Mouse (Mus musculus) liver, embryonic 14.5 days (tissue): ENCODE results near the gene Wdr46. TPM values are rescaled to one million over a fixed set of nuclear protein-coding genes. Genes with fewer than 3 reads are reported as not detected.

Source experiments
- ATAC-seq: fragments of 200-750 bp; cut with Nextera tagmentation; 2 replicates; pipeline ENCODE4 v1.8.0; 2017; ENCODE audit warnings: moderate number of reproducible peaks, mild to moderate bottlenecking, moderate library complexity; ENCODE audit not compliant: insufficient read depth
- DNase-seq, 3 experiments: peaks; one replicate each; pipeline ENCODE4 v3.0.0-alpha.2; 2012 to 2013; ENCODE audit warnings: low read depth in 3 of 3, low spot score in 3 of 3
- H3K27ac ChIP-seq: fragments of 300-500 bp; sonication (generic); 2 replicates; pipeline ENCODE4 v1.5.1; 2014; ENCODE audit warnings: moderate library complexity, mild to moderate bottlenecking, control low read depth, inconsistent platforms
- H3K27me3 ChIP-seq: fragments of 300-500 bp; sonication (generic); 2 replicates; pipeline ENCODE4 v1.6.1; 2014; ENCODE audit warnings: mild to moderate bottlenecking, low read length, moderate library complexity; ENCODE audit not compliant: control insufficient read depth, insufficient read depth
- H3K36me3 ChIP-seq: fragments of 300-500 bp; sonication (generic); replicated peaks from 2 replicates; pipeline ENCODE4 v1.6.1; 2014; ENCODE audit warnings: low read depth; ENCODE audit not compliant: control insufficient read depth, insufficient read depth
- H3K4me1 ChIP-seq, 2 experiments: fragments of 200-500 bp in 1 of 2; fragments of 300-500 bp in 1 of 2; sonication (generic) in 1 of 2; replicated peaks; 2 replicates each; pipeline ENCODE4 v1.6.1; 2012 to 2014; ENCODE audit warnings: antibody characterized with exemption in 1 of 2, inconsistent platforms in 1 of 2, low read length in 1 of 2; ENCODE audit not compliant: control insufficient read depth in 2 of 2, insufficient read depth in 2 of 2
- H3K4me2 ChIP-seq: fragments of 300-500 bp; sonication (generic); 2 replicates; pipeline ENCODE4 v1.6.1; 2014; ENCODE audit warnings: low read depth, mild to moderate bottlenecking, control low read depth, moderate library complexity
- H3K4me3 ChIP-seq, 2 experiments: fragments of 200-500 bp in 1 of 2; fragments of 300-500 bp in 1 of 2; sonication (generic) in 1 of 2; 2 replicates each; pipeline ENCODE4 v1.5.1; 2012 to 2014; ENCODE audit warnings: low read depth in 2 of 2, low read length in 2 of 2, mild to moderate bottlenecking in 2 of 2, control low read depth in 1 of 2, inconsistent platforms in 1 of 2, moderate library complexity in 1 of 2; ENCODE audit not compliant: insufficient read depth in 1 of 2
- H3K9ac ChIP-seq: fragments of 300-500 bp; sonication (generic); replicated peaks from 2 replicates; pipeline ENCODE4 v1.6.1; 2014; ENCODE audit warnings: mild to moderate bottlenecking, control low read depth, moderate library complexity
- H3K9me3 ChIP-seq: fragments of 300-500 bp; sonication (generic); 2 replicates; pipeline ENCODE4 v1.6.1; 2016; ENCODE audit warnings: low read length, mixed read lengths; ENCODE audit not compliant: control insufficient read depth
- CTCF ChIP-seq: IDR thresholded peaks from 2 replicates; pipeline ENCODE4 v1.5.1; 2016; ENCODE audit warnings: antibody characterized with exemption, low read depth, control low read depth
- EP300 ChIP-seq: IDR thresholded peaks from 2 replicates; pipeline ENCODE4 v1.6.1; 2016; ENCODE audit warnings: antibody characterized with exemption, low read depth
- WGBS: fragments of 180-500 bp; shearing (Covaris S2); extraction: QIAGEN DNeasy Blood & Tissue Kit; methylation state at CpG from one replicate; pipeline ENCODE4 v1.1.7; 2014; ENCODE audit not compliant: insufficient replicate concordance; 5-methylcytosine and 5-hydroxymethylcytosine counted together
- polyA plus RNA-seq, 2 experiments: library from polyadenylated mRNA; depleted of rRNA in 1 of 2; stranded (reverse) in 1 of 2; unstranded in 1 of 2; fragments of >200 nt; fragmentation: Nextera tagmentation in 1 of 2; extraction: Ambion mirVana in 1 of 2; gene quantifications; 2 replicates each; pipeline versions ENCODE4 v1.2.1 to v1.2.3; 2012 to 2014

Wdr46 gene
- polyA plus RNA-seq, 2 experiments = 8.0 to 18.9 TPM

- Histone ChIP-seq H3K36me3 (peaks cover 27% of the 10 kb centered on the region), H3K4me3 (no peak overlapping the region), H3K4me2 (no peak overlapping the region), H3K9ac (no peak overlapping the region), H3K27ac (no peak overlapping the region), H3K4me1 (peaks cover 11 to 18% of the 10 kb centered on the region in 2 experiments), H3K27me3 (no peaks in the 10 kb centered on the region), H3K9me3 (no peaks in the 10 kb centered on the region)
- WGBS = 88% methylated on average over 31 of the region's 31 CpGs
- ATAC-seq (no peak), DNase-seq (no peak)
- TF ChIP-seq CTCF (no peak), EP300 (no peak)
Observed at GRCm38 (mm10) chr17:33911052-33911812, 29.2 kb upstream of the Wdr46 start.

- ATAC-seq = no peak
- no peak overlapping the region for H3K4me2 ChIP-seq
- no peak for DNase-seq
- no peaks in the 10 kb centered on the region for H3K27me3 ChIP-seq
- H3K9ac ChIP-seq = no peak overlapping the region
- peaks cover 28% of the 10 kb centered on the region for H3K36me3 ChIP-seq
- TF ChIP-seq EP300 = no peak
- no peak for TF ChIP-seq CTCF
- no peaks in the 10 kb centered on the region for H3K9me3 ChIP-seq
- WGBS = 88% methylated on average over 28 of the region's 28 CpGs
- H3K27ac ChIP-seq = no peak overlapping the region
- H3K4me3 ChIP-seq = no peak overlapping the region
- peaks cover 11 to 18% of the 10 kb centered on the region in 2 experiments for H3K4me1 ChIP-seq
Observed at GRCm38 (mm10) chr17:33911813-33912414, 28.5 kb upstream of the Wdr46 start.

- Histone ChIP-seq H3K36me3 (peaks cover 34% of the 10 kb centered on the region), H3K27me3 (no peaks in the 10 kb centered on the region), H3K9me3 (peaks cover 5% of the 10 kb centered on the region), H3K4me3 (no peak overlapping the region), H3K27ac (no peak overlapping the region), H3K4me2 (no peak overlapping the region), H3K4me1 (peaks cover 8 to 11% of the 10 kb centered on the region in 2 experiments), H3K9ac (no peak overlapping the region)
- ATAC-seq (no peak), DNase-seq (no peak)
- 79% methylated on average over 10 of the region's 10 CpGs for WGBS
- TF ChIP-seq CTCF = no peak
- no peak for TF ChIP-seq EP300
Observed at GRCm38 (mm10) chr17:33913264-33913663, 27.2 kb upstream of the Wdr46 start.

GRCm38 (mm10) chr17:33913905-33914304 is 26.6 kb upstream of the Wdr46 start:
- DNase-seq (no peak), ATAC-seq (no peak)
- Histone ChIP-seq H3K4me2 (no peak overlapping the region), H3K36me3 (peaks cover 34% of the 10 kb centered on the region), H3K9me3 (peaks cover 5% of the 10 kb centered on the region), H3K27ac (no peak overlapping the region), H3K9ac (no peak overlapping the region), H3K4me1 (peaks cover 13% of the 10 kb centered on the region in 2 experiments), H3K4me3 (no peak overlapping the region), H3K27me3 (no peaks in the 10 kb centered on the region)
- 89% methylated on average over 8 of the region's 8 CpGs for WGBS
- TF ChIP-seq CTCF (no peak), EP300 (no peak)

GRCm38 (mm10) chr17:33914969-33915391 is 25.5 kb upstream of the Wdr46 start:
- peak overlapping the region; percentile 71 for H3K27ac ChIP-seq
- ATAC-seq (no peak), DNase-seq (no peak)
- no peak overlapping the region; the same call in 1 of the 2 replicates for H3K9ac ChIP-seq
- H3K36me3 ChIP-seq = peaks cover 34% of the 10 kb centered on the region
- no peaks in the 10 kb centered on the region for H3K27me3 ChIP-seq
- H3K4me3 ChIP-seq = peak overlapping the region; percentile 1 to 71; a peak in 3 of 4 replicates
- H3K4me2 ChIP-seq = peak overlapping the region; percentile 75
- TF ChIP-seq EP300 = no peak
- TF ChIP-seq CTCF = peak; percentile 65
- 65% methylated on average over 13 of the region's 13 CpGs for WGBS
- peaks cover 15 to 16% of the 10 kb centered on the region in 2 experiments for H3K4me1 ChIP-seq
- peaks cover 5% of the 10 kb centered on the region for H3K9me3 ChIP-seq
